Mouse (Mus musculus): ENCODE results near the gene Ets1.
A peak's percentile ranks its signal among the peaks of the same experiment; 100 is the strongest.

Ets1 gene

GRCm38 (mm10) chr9:32730001-32730655 lies 94.1 kb downstream of the Ets1 start:
- DNase-seq (ENCODE audit: low read depth) = peak; percentile 58

GRCm38 (mm10) chr9:32730656-32731590 lies 94.9 kb downstream of the Ets1 start:
- DNase-seq (ENCODE audit: low read depth) = peak; percentile 58

GRCm38 (mm10) chr9:32731787-32732186 lies 95.8 kb downstream of the Ets1 start:
- peak; percentile 91 for DNase-seq (ENCODE audit: low read depth)

- DNase-seq (ENCODE audit: low read depth) = peak; percentile 72
Measured at GRCm38 (mm10) chr9:32735071-32735470, 99.0 kb downstream of the Ets1 start.

GRCm38 (mm10) chr9:32736051-32736450 lies 100.0 kb downstream of the Ets1 start:
- DNase-seq (ENCODE audit: low read depth) = peak; percentile 69

GRCm38 (mm10) chr9:32739988-32740387 lies 104.0 kb downstream of the Ets1 start:
- DNase-seq (ENCODE audit: low read depth) = no peak

GRCm38 (mm10) chr9:32740751-32741387 lies 104.8 kb downstream of the Ets1 start:
- DNase-seq (ENCODE audit: low read depth) = peak; percentile 92

GRCm38 (mm10) chr9:32741681-32742080 lies 105.7 kb downstream of the Ets1 start:
- no peak for DNase-seq (ENCODE audit: low read depth)

- no peak for DNase-seq (ENCODE audit: low read depth)
Measured at GRCm38 (mm10) chr9:32743157-32743556, 107.1 kb downstream of the Ets1 start.

GRCm38 (mm10) chr9:32743642-32744161 lies 107.7 kb downstream of the Ets1 start:
- DNase-seq (ENCODE audit: low read depth) = peak; percentile 90

- peak; percentile 69 for DNase-seq (ENCODE audit: low read depth)
Measured at GRCm38 (mm10) chr9:32744288-32744687, 108.3 kb downstream of the Ets1 start.

- DNase-seq (ENCODE audit: low read depth) = peak; percentile 78
Measured at GRCm38 (mm10) chr9:32745079-32745763, 109.2 kb downstream of the Ets1 start.

GRCm38 (mm10) chr9:32745998-32746397 lies 110.0 kb downstream of the Ets1 start:
- DNase-seq (ENCODE audit: low read depth) = no peak

GRCm38 (mm10) chr9:32746615-32747014 lies 110.6 kb downstream of the Ets1 start:
- peak; percentile 57 for DNase-seq (ENCODE audit: low read depth)

- DNase-seq (ENCODE audit: low read depth) = peak; percentile 84
Measured at GRCm38 (mm10) chr9:32747624-32748023, 111.6 kb downstream of the Ets1 start.

- DNase-seq (ENCODE audit: low read depth) = peak; percentile 51
Measured at GRCm38 (mm10) chr9:32748552-32748951, 112.5 kb downstream of the Ets1 start.

- peak; percentile 70 for DNase-seq (ENCODE audit: low read depth)
Measured at GRCm38 (mm10) chr9:32749721-32750480, 113.9 kb downstream of the Ets1 start.

GRCm38 (mm10) chr9:32752602-32753001 lies 116.6 kb downstream of the Ets1 start:
- DNase-seq (ENCODE audit: low read depth) = no peak

- peak; percentile 30 for DNase-seq (ENCODE audit: low read depth)
Measured at GRCm38 (mm10) chr9:32754311-32754710, 118.3 kb downstream of the Ets1 start.

- DNase-seq (ENCODE audit: low read depth) = peak; percentile 36
Measured at GRCm38 (mm10) chr9:32756002-32756401, 120.0 kb downstream of the Ets1 start.
